Mouse (Mus musculus) T-helper 2 cell (primary cell): ENCODE data around the gene Gm20931.
"Not testable (repeated sequence)": the region's sequence is repeated elsewhere in the genome, so short reads cannot be mapped to it uniquely, and the experiment has no call there.

Experiments
- in situ Hi-C: fragments of 300-600 bp; cut with MboI, MseI; formaldehyde crosslinking; loops from one replicate; pipeline ENCODE4 v1.15.1; 2025; ENCODE audit warnings: high pct_unique_total_duplicates

Gene Gm20931

GRCm38 (mm10) chrY:55213420-55213819 lies at the start of gene Gm20931:
TSS of gene Gm20931 (plus strand) at chrY:55213720.
- in situ Hi-C loops: not testable (repeated sequence)
